Mouse (Mus musculus): ENCODE results near the gene Pmepa1.

GRCm38 (mm10) chr2:173177951-173178350 is 98.4 kb downstream of the Pmepa1 start:
- no peak for TF ChIP-seq POLR2A (IDR thresholded peaks at IDR 0.05; ENCODE audit: low read depth, low read length)
- no peak for TF ChIP-seq CTCF (IDR thresholded peaks at IDR 0.05; ENCODE audit: extremely low read depth, insufficient read depth, insufficient read length, insufficient replicate concordance)
